Mouse (Mus musculus) thymus, adult 2 months (tissue): Measurements from ENCODE around the gene Rab3a. TPM values are rescaled to one million over a fixed set of nuclear protein-coding genes. Genes with fewer than 3 reads are reported as not detected.

Source experiments
- DNase-seq: peaks from one replicate; pipeline ENCODE4 v3.0.0; 2021
- H3K27ac ChIP-seq: fragments of 200-500 bp; 2 replicates; pipeline ENCODE4 v1.5.1; 2012; ENCODE audit warnings: low read length, control low read depth; ENCODE audit not compliant: control insufficient read depth, insufficient read depth
- H3K27me3 ChIP-seq: fragments of 200-500 bp; 2 replicates; pipeline ENCODE4 v1.6.1; 2012; ENCODE audit warnings: mild to moderate bottlenecking, low read length, moderate library complexity, mixed read lengths; ENCODE audit not compliant: control insufficient read depth, insufficient read depth
- H3K36me3 ChIP-seq: fragments of 200-500 bp; 2 replicates; pipeline ENCODE4 v1.6.1; 2012; ENCODE audit warnings: mild to moderate bottlenecking, low read length, moderate library complexity; ENCODE audit not compliant: control insufficient read depth, insufficient read depth
- H3K4me1 ChIP-seq: fragments of 200-500 bp; replicated peaks from 2 replicates; pipeline ENCODE4 v1.6.1; 2012; ENCODE audit warnings: low read length; ENCODE audit not compliant: control insufficient read depth, insufficient read depth
- H3K4me3 ChIP-seq: fragments of 200-500 bp; 2 replicates; pipeline ENCODE4 v1.5.1; 2012; ENCODE audit warnings: mild to moderate bottlenecking, low read length, control low read depth, moderate library complexity; ENCODE audit not compliant: control insufficient read depth, insufficient read depth
- CTCF ChIP-seq: fragments of 200-500 bp; IDR thresholded peaks from 2 replicates; pipeline ENCODE4 v1.5.1; 2012; ENCODE audit warnings: mild to moderate bottlenecking, control low read depth, low read length, moderate library complexity, borderline replicate concordance; ENCODE audit not compliant: control insufficient read depth, poor library complexity, insufficient read depth; ENCODE audit errors: extremely low read depth
- POLR2A ChIP-seq: fragments of 200-500 bp; IDR thresholded peaks from 2 replicates; pipeline ENCODE4 v1.6.1; 2012; ENCODE audit warnings: mild to moderate bottlenecking, low read length, control low read depth, moderate library complexity; ENCODE audit not compliant: control insufficient read depth, poor library complexity, insufficient read depth; ENCODE audit errors: extremely low read depth
- WGBS: fragments of 180-500 bp; shearing (Covaris S2); methylation state at CpG from one replicate; pipeline ENCODE4 v1.1.7; 2018; 5-methylcytosine and 5-hydroxymethylcytosine counted together
- polyA plus RNA-seq: library from polyadenylated mRNA; depleted of rRNA; stranded (reverse); fragments of >200 nt; gene quantifications from 2 replicates; pipeline ENCODE4 v1.2.3, GENCODE M21; 2012

Rab3a gene
- polyA plus RNA-seq, 1 experiment: 20.8 TPM

- Histone ChIP-seq H3K27ac (no peak overlapping the region), H3K27me3 (no peaks in the 10 kb centered on the region; the same call in 1 of the 2 replicates), H3K4me1 (peaks cover 29% of the 10 kb centered on the region), H3K36me3 (no peaks in the 10 kb centered on the region), H3K4me3 (no peak overlapping the region)
- WGBS: 30% methylated on average over 11 of the region's 11 CpGs
- DNase-seq: peak; percentile 77
- TF ChIP-seq CTCF (no peak), POLR2A (no peak)
Observed at GRCm38 (mm10) chr8:70752000-70752764, 2.3 kb upstream of the Rab3a start.

- DNase-seq: peak; percentile 67
- Histone ChIP-seq H3K4me3 (no peak overlapping the region), H3K4me1 (peaks cover 29% of the 10 kb centered on the region), H3K27me3 (no peaks in the 10 kb centered on the region; the same call in 1 of the 2 replicates), H3K36me3 (no peaks in the 10 kb centered on the region), H3K27ac (no peak overlapping the region)
- WGBS: 16% methylated on average over 21 of the region's 21 CpGs
- TF ChIP-seq CTCF (no peak), POLR2A (no peak)
Observed at GRCm38 (mm10) chr8:70753151-70753550, 1.3 kb upstream of the Rab3a start.

- peak overlapping the region; percentile 63 for H3K4me3 ChIP-seq
- WGBS: 9% methylated on average over 50 of the region's 50 CpGs
- H3K27ac ChIP-seq: no peak overlapping the region
- DNase-seq: no peak
- H3K36me3 ChIP-seq: no peaks in the 10 kb centered on the region
- no peaks in the 10 kb centered on the region for H3K27me3 ChIP-seq
- TF ChIP-seq POLR2A: no peak
- TF ChIP-seq CTCF: no peak
- H3K4me1 ChIP-seq: peaks cover 33% of the 10 kb centered on the region
Observed at GRCm38 (mm10) chr8:70754871-70755660, 587 bp downstream of the Rab3a start.

GRCm38 (mm10) chr8:70755661-70756475 lies 1.4 kb downstream of the Rab3a start:
- 81% methylated on average over 24 of the region's 24 CpGs for WGBS
- Histone ChIP-seq H3K27ac (no peak overlapping the region), H3K27me3 (no peaks in the 10 kb centered on the region), H3K36me3 (no peaks in the 10 kb centered on the region), H3K4me1 (peaks cover 36% of the 10 kb centered on the region), H3K4me3 (no peak overlapping the region)
- no peak for DNase-seq
- TF ChIP-seq POLR2A (no peak), CTCF (no peak)

- no peak for TF ChIP-seq POLR2A
- no peak for TF ChIP-seq CTCF
- DNase-seq: no peak
- H3K27me3 ChIP-seq: no peaks in the 10 kb centered on the region
- no peaks in the 10 kb centered on the region for H3K36me3 ChIP-seq
- WGBS: 96% methylated on average over 6 of the region's 6 CpGs
- H3K27ac ChIP-seq: no peak overlapping the region
- peaks cover 36% of the 10 kb centered on the region for H3K4me1 ChIP-seq
- no peak overlapping the region for H3K4me3 ChIP-seq
Observed at GRCm38 (mm10) chr8:70756476-70757040, 2.1 kb downstream of the Rab3a start.
